Mouse (Mus musculus): ENCODE data around the gene Uqcc1.

- TF ChIP-seq CTCF (IDR thresholded peaks at IDR 0.05; ENCODE audit: borderline replicate concordance, control insufficient read depth, extremely low read depth, insufficient read depth, low read length, poor library complexity) (no peak), POLR2A (IDR thresholded peaks at IDR 0.05; ENCODE audit: control insufficient read depth, extremely low read depth, insufficient read depth, low read length, poor library complexity) (no peak)
These were observed 26.5 kb downstream of the Uqcc1 start for GRCm38 (mm10) chr2:155903632-155904008.

All from thymus, adult 2 months (tissue).